Mouse (Mus musculus) ES-E14 (cell line): Measurements from ENCODE around the gene Ampd3. TPM values are rescaled to one million over a fixed set of nuclear protein-coding genes. Genes with fewer than 3 reads are reported as not detected.

Experiments used
- DNase-seq: peaks from one replicate; pipeline ENCODE4 v3.0.0-alpha.2; 2013; ENCODE audit warnings: low read depth, low spot score
- H3K27ac ChIP-seq: 2 replicates; pipeline ENCODE4 v1.5.1; 2012; ENCODE audit warnings: low read depth, mild to moderate bottlenecking, low read length, moderate library complexity, mixed read lengths; ENCODE audit not compliant: poor library complexity, insufficient read depth, severe bottlenecking
- H3K36me3 ChIP-seq: 2 replicates; pipeline ENCODE4 v1.6.1; 2012; ENCODE audit warnings: mild to moderate bottlenecking, low read length, moderate library complexity, mixed read lengths; ENCODE audit not compliant: control insufficient read depth, poor library complexity, insufficient read depth, severe bottlenecking
- H3K4me1 ChIP-seq, 2 experiments: fragments of 150-350 bp in 1 of 2; sonication (generic) in 1 of 2; 2 replicates each; pipeline ENCODE4 v1.6.1; 2012; ENCODE audit warnings: low read length in 2 of 2, mild to moderate bottlenecking in 1 of 2, mixed read lengths in 1 of 2; ENCODE audit not compliant: control insufficient read depth in 2 of 2, insufficient read depth in 2 of 2, poor library complexity in 1 of 2
- H3K4me3 ChIP-seq, 2 experiments: fragments of 150-350 bp in 1 of 2; sonication (generic) in 1 of 2; 2 replicates each; pipeline ENCODE4 v1.5.1; 2012; ENCODE audit warnings: low read length in 2 of 2, low read depth in 1 of 2, mild to moderate bottlenecking in 1 of 2, mixed read lengths in 1 of 2; ENCODE audit not compliant: insufficient read depth in 1 of 2, poor library complexity in 1 of 2, severe bottlenecking in 1 of 2
- H3K9ac ChIP-seq: 2 replicates; pipeline ENCODE4 v1.6.1; 2012; ENCODE audit warnings: low read depth, mild to moderate bottlenecking, low read length, mixed read lengths; ENCODE audit not compliant: poor library complexity, insufficient read depth, severe bottlenecking
- H3K9me3 ChIP-seq: fragments of 150-350 bp; sonication (generic); 2 replicates; pipeline ENCODE4 v1.6.1; 2012; ENCODE audit warnings: low read depth, mild to moderate bottlenecking, low read length; ENCODE audit not compliant: control insufficient read depth, insufficient read depth
- CHD2 ChIP-seq: IDR thresholded peaks from 2 replicates; pipeline ENCODE4 v1.6.1; 2014; ENCODE audit warnings: mild to moderate bottlenecking, low read depth, low read length, inconsistent platforms
- HCFC1 ChIP-seq: IDR thresholded peaks from 2 replicates; pipeline ENCODE4 v1.6.1; 2012; ENCODE audit warnings: low read length, inconsistent platforms, borderline replicate concordance; ENCODE audit not compliant: insufficient read depth
- MAFK ChIP-seq: IDR thresholded peaks from 2 replicates; pipeline ENCODE4 v1.6.1; 2014; ENCODE audit warnings: mild to moderate bottlenecking, low read depth, low read length, inconsistent platforms; ENCODE audit not compliant: insufficient read depth
- ZC3H11A ChIP-seq: IDR thresholded peaks from 2 replicates; pipeline ENCODE4 v1.6.1; 2012; ENCODE audit warnings: low read depth, mild to moderate bottlenecking, inconsistent platforms, low read length, borderline replicate concordance
- ZNF384 ChIP-seq: IDR thresholded peaks from 2 replicates; pipeline ENCODE4 v1.6.1; 2012; ENCODE audit warnings: low read depth, low read length, inconsistent platforms
- in situ Hi-C, 2 experiments: fragments of 600-800 bp; cut with MboI; formaldehyde crosslinking; loops; one replicate each; pipeline ENCODE4 v1.15.1; 2025; ENCODE audit warnings: low sequenced_read_pairs in 2 of 2, inconsistent platforms in 1 of 2; ENCODE audit not compliant: unreplicated experiment in 2 of 2
- total RNA-seq: library from RNA; depleted of rRNA; stranded (reverse); fragments of 300-350 nt; gene quantifications from 2 replicates; pipeline ENCODE4 v1.2.3, GENCODE M21; 2012

The Ampd3 gene
- total RNA-seq, 1 experiment: 2.4 TPM

GRCm38 (mm10) chr7:110816037-110816436 is 48.0 kb downstream of the Ampd3 start:
- peak; percentile 41 for DNase-seq
- TF ChIP-seq MAFK: no peak
- no peak for TF ChIP-seq CHD2
- no peak for TF ChIP-seq ZNF384
- TF ChIP-seq ZC3H11A: peak; percentile 72; the same call in 1 of the 2 replicates
- no peak for TF ChIP-seq HCFC1
- in situ Hi-C loops: loop anchor here in 1 of 2 experiments (10.0 kb wide), 1 partner anchor 199 kb away; no protein-coding TSS in a partner anchor

GRCm38 (mm10) chr7:110818206-110818605 is 50.2 kb downstream of the Ampd3 start:
- peaks cover 7% of the 10 kb centered on the region for H3K36me3 ChIP-seq
- no peak overlapping the region for H3K27ac ChIP-seq
- no peaks in the 10 kb centered on the region for H3K9me3 ChIP-seq
- TF ChIP-seq ZNF384 (no peak), ZC3H11A (no peak), CHD2 (no peak), MAFK (no peak), HCFC1 (no peak)
- in situ Hi-C loops: loop anchor here in 1 of 2 experiments (10.0 kb wide), 1 partner anchor 197 kb away; no protein-coding TSS in a partner anchor
- no peak overlapping the region for H3K4me3 ChIP-seq
- no peak overlapping the region for H3K9ac ChIP-seq
- DNase-seq: no peak
- H3K4me1 ChIP-seq: no peaks in the 10 kb centered on the region

More at GRCm38 (mm10) chr7:110816037-110816436, 48.0 kb downstream of the Ampd3 start:
- H3K36me3 ChIP-seq: peaks cover 5% of the 10 kb centered on the region
- no peak overlapping the region for H3K27ac ChIP-seq
- no peak overlapping the region for H3K4me3 ChIP-seq
- no peaks in the 10 kb centered on the region for H3K9me3 ChIP-seq
- H3K9ac ChIP-seq: no peak overlapping the region
- H3K4me1 ChIP-seq: no peaks in the 10 kb centered on the region

GRCm38 (mm10) chr7:110818787-110819350 is 50.9 kb downstream of the Ampd3 start:
- TF ChIP-seq MAFK: no peak
- TF ChIP-seq ZC3H11A: no peak
- no peak for TF ChIP-seq HCFC1
- TF ChIP-seq ZNF384: no peak
- no peak for TF ChIP-seq CHD2
- in situ Hi-C loops: loop anchor here in 1 of 2 experiments (10.0 kb wide), 1 partner anchor 196 kb away; no protein-coding TSS in a partner anchor
- H3K36me3 ChIP-seq: peaks cover 12% of the 10 kb centered on the region

DNA sequence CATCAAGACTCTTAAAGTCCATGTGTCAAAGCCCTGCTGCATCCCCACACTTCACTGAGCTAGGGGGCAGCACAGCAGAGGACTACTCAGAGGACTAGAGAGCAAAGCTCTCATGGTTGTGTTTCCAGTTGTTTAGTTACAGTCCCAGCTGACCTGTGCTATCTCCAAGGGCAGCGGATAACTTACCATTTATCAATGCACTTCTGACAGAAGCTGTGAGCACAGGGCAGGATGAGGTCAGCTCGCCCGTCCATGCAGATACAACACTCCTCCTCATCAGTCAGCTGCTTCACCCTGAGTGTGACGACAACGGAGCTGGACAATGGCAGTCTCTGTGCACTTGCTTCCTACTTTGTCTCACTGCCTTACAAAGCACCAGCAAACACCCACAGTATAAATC is 53.1 kb downstream of the Ampd3 start:
- no peak for DNase-seq
- TF ChIP-seq CHD2 (no peak), ZNF384 (no peak), MAFK (no peak), ZC3H11A (no peak), HCFC1 (no peak)
- Histone ChIP-seq H3K4me1 (no peaks in the 10 kb centered on the region), H3K4me3 (no peak overlapping the region), H3K27ac (no peak overlapping the region), H3K36me3 (peaks cover 17% of the 10 kb centered on the region), H3K9ac (no peak overlapping the region), H3K9me3 (no peaks in the 10 kb centered on the region)
- in situ Hi-C loops: no loop called here

More at GRCm38 (mm10) chr7:110818787-110819350, 50.9 kb downstream of the Ampd3 start:
- Histone ChIP-seq H3K4me3 (no peak overlapping the region), H3K9ac (no peak overlapping the region), H3K4me1 (no peaks in the 10 kb centered on the region), H3K27ac (no peak overlapping the region), H3K9me3 (no peaks in the 10 kb centered on the region)
- DNase-seq: no peak

DNA sequence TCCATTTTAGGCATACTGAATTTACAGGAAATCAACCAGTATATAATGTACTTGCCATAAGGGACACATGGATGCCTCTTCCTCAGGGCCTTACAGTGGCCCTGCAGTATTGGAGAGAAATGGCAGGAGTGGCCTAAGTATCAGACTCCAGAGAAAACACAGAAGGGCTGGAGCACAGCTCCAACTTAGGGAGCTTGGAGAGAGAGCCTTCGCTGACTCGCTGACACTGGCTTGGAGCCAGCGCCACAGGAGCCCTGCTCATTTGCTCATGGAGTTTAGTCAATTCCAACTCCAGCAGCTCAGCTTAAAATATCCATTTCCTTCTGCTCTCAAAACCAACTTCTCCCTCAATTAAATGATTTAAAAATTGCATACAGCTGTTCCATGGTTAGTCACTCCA is 53.6 kb downstream of the Ampd3 start:
- Histone ChIP-seq H3K27ac (no peak overlapping the region), H3K9ac (no peak overlapping the region), H3K4me3 (no peak overlapping the region), H3K9me3 (no peaks in the 10 kb centered on the region), H3K36me3 (peaks cover 17% of the 10 kb centered on the region), H3K4me1 (no peaks in the 10 kb centered on the region)
- no peak for TF ChIP-seq ZC3H11A
- in situ Hi-C loops: no loop called here
- no peak for DNase-seq
